Mouse (Mus musculus) liver, embryonic 14.5 days (tissue): ENCODE measurements around the gene Olfr90. TPM values are rescaled to one million over a fixed set of nuclear protein-coding genes. Genes with fewer than 3 reads are reported as not detected.

Experiments used
- ATAC-seq: fragments of 200-750 bp; cut with Nextera tagmentation; 2 replicates; pipeline ENCODE4 v1.8.0; 2017; ENCODE audit warnings: moderate number of reproducible peaks, mild to moderate bottlenecking, moderate library complexity; ENCODE audit not compliant: insufficient read depth
- DNase-seq, 3 experiments: peaks; one replicate each; pipeline ENCODE4 v3.0.0-alpha.2; 2012 to 2013; ENCODE audit warnings: low read depth in 3 of 3, low spot score in 3 of 3
- H3K27ac ChIP-seq: fragments of 300-500 bp; sonication (generic); 2 replicates; pipeline ENCODE4 v1.5.1; 2014; ENCODE audit warnings: moderate library complexity, mild to moderate bottlenecking, control low read depth, inconsistent platforms
- H3K27me3 ChIP-seq: fragments of 300-500 bp; sonication (generic); 2 replicates; pipeline ENCODE4 v1.6.1; 2014; ENCODE audit warnings: mild to moderate bottlenecking, low read length, moderate library complexity; ENCODE audit not compliant: control insufficient read depth, insufficient read depth
- H3K36me3 ChIP-seq: fragments of 300-500 bp; sonication (generic); replicated peaks from 2 replicates; pipeline ENCODE4 v1.6.1; 2014; ENCODE audit warnings: low read depth; ENCODE audit not compliant: control insufficient read depth, insufficient read depth
- H3K4me1 ChIP-seq, 2 experiments: fragments of 200-500 bp in 1 of 2; fragments of 300-500 bp in 1 of 2; sonication (generic) in 1 of 2; replicated peaks; 2 replicates each; pipeline ENCODE4 v1.6.1; 2012 to 2014; ENCODE audit warnings: antibody characterized with exemption in 1 of 2, inconsistent platforms in 1 of 2, low read length in 1 of 2; ENCODE audit not compliant: control insufficient read depth in 2 of 2, insufficient read depth in 2 of 2
- H3K4me2 ChIP-seq: fragments of 300-500 bp; sonication (generic); 2 replicates; pipeline ENCODE4 v1.6.1; 2014; ENCODE audit warnings: low read depth, mild to moderate bottlenecking, control low read depth, moderate library complexity
- H3K4me3 ChIP-seq, 2 experiments: fragments of 200-500 bp in 1 of 2; fragments of 300-500 bp in 1 of 2; sonication (generic) in 1 of 2; 2 replicates each; pipeline ENCODE4 v1.5.1; 2012 to 2014; ENCODE audit warnings: low read depth in 2 of 2, low read length in 2 of 2, mild to moderate bottlenecking in 2 of 2, control low read depth in 1 of 2, inconsistent platforms in 1 of 2, moderate library complexity in 1 of 2; ENCODE audit not compliant: insufficient read depth in 1 of 2
- H3K9ac ChIP-seq: fragments of 300-500 bp; sonication (generic); replicated peaks from 2 replicates; pipeline ENCODE4 v1.6.1; 2014; ENCODE audit warnings: mild to moderate bottlenecking, control low read depth, moderate library complexity
- H3K9me3 ChIP-seq: fragments of 300-500 bp; sonication (generic); 2 replicates; pipeline ENCODE4 v1.6.1; 2016; ENCODE audit warnings: low read length, mixed read lengths; ENCODE audit not compliant: control insufficient read depth
- CTCF ChIP-seq: IDR thresholded peaks from 2 replicates; pipeline ENCODE4 v1.5.1; 2016; ENCODE audit warnings: antibody characterized with exemption, low read depth, control low read depth
- EP300 ChIP-seq: IDR thresholded peaks from 2 replicates; pipeline ENCODE4 v1.6.1; 2016; ENCODE audit warnings: antibody characterized with exemption, low read depth
- WGBS: fragments of 180-500 bp; shearing (Covaris S2); extraction: QIAGEN DNeasy Blood & Tissue Kit; methylation state at CpG from one replicate; pipeline ENCODE4 v1.1.7; 2014; ENCODE audit not compliant: insufficient replicate concordance; 5-methylcytosine and 5-hydroxymethylcytosine counted together
- polyA plus RNA-seq, 2 experiments: library from polyadenylated mRNA; depleted of rRNA in 1 of 2; stranded (reverse) in 1 of 2; unstranded in 1 of 2; fragments of >200 nt; fragmentation: Nextera tagmentation in 1 of 2; extraction: Ambion mirVana in 1 of 2; gene quantifications; 2 replicates each; pipeline versions ENCODE4 v1.2.1 to v1.2.3; 2012 to 2014

Gene Olfr90
- polyA plus RNA-seq, 2 experiments = not detected

DNA sequence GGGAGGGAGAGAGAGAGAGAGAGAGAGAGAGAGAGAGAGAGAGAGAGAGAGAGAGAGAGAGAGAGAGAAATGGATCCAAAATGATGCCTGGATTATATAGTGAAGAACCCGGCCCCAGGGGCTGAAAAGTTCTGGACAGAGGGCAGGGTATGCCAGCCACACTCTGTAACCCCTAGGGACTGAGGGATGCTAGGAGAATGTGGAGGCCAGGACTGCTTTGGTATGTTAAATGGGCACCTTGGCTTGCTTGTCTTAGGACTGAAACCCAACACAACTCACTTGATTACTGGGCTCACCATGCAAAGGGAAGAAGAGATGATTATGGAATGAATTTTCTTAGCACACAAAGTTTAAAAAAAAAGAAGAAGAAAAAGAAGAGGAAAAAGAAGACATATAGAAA, 10.1 kb downstream of the Olfr90 start:
- TF ChIP-seq EP300 = no peak
- no peak for TF ChIP-seq CTCF
- 50% methylated on average over 1 of the region's 1 CpGs for WGBS
- ATAC-seq (no peak), DNase-seq (no peak)
- H3K27ac ChIP-seq = no peak overlapping the region
- H3K9ac ChIP-seq = no peak overlapping the region
- no peaks in the 10 kb centered on the region for H3K9me3 ChIP-seq
- H3K4me2 ChIP-seq = no peak overlapping the region
- H3K4me3 ChIP-seq = no peak overlapping the region
- H3K27me3 ChIP-seq = no peaks in the 10 kb centered on the region
- H3K4me1 ChIP-seq = no peaks in the 10 kb centered on the region
- no peaks in the 10 kb centered on the region for H3K36me3 ChIP-seq

DNA sequence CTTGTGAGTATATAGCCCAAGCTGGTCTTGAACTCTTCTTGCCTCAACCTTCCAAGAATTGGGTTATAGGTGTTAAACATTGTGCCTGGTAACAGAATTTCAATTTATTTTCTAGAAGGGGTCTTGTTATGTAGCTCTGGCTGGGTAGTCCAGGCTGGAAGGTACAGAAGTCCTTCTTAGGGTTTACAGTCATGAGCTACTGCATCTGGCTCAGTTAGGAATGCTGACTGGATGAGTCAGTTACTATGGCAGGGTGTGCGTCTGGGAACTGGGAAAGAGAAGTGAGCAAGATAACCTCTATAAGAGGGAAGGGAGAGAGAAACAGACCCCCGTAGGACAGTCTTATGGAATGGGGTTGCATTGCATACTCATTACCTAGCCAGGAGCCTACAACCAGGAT, 12.5 kb downstream of the Olfr90 start:
- H3K27ac ChIP-seq = no peak overlapping the region
- H3K9me3 ChIP-seq = no peaks in the 10 kb centered on the region
- DNase-seq (no peak), ATAC-seq (no peak)
- no peaks in the 10 kb centered on the region for H3K4me1 ChIP-seq
- no peaks in the 10 kb centered on the region for H3K36me3 ChIP-seq
- WGBS = 53% methylated on average over 2 of the region's 2 CpGs
- no peak overlapping the region for H3K9ac ChIP-seq
- TF ChIP-seq CTCF (no peak), EP300 (no peak)
- H3K4me2 ChIP-seq = no peak overlapping the region
- no peak overlapping the region for H3K4me3 ChIP-seq
- H3K27me3 ChIP-seq = no peaks in the 10 kb centered on the region

DNA sequence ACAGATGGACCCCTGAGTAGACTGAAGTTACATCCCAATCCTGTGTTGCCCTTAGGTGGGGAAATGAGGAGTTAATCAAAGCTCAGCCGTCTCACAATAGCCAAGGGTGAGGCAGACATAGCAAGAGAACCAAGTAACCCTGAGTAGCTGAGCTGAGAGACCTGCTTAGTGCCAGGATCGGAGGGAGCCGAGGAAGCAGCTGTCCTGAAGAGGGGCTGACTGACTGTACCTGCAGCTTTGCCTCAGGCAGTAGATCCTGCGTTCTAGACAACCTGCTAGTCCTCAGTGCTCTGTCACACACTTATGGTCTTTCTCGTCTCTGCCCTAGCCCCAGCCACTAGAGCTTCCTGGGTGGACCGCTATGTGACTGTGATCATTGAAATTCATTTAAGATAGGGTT, 13.1 kb downstream of the Olfr90 start:
- DNase-seq = no peak
- Histone ChIP-seq H3K27me3 (no peaks in the 10 kb centered on the region), H3K36me3 (no peaks in the 10 kb centered on the region), H3K9me3 (no peaks in the 10 kb centered on the region), H3K9ac (no peak overlapping the region), H3K4me3 (no peak overlapping the region), H3K27ac (no peak overlapping the region), H3K4me2 (no peak overlapping the region), H3K4me1 (no peaks in the 10 kb centered on the region)
- 73% methylated on average over 6 of the region's 6 CpGs for WGBS
- TF ChIP-seq CTCF = no peak
- no peak for TF ChIP-seq EP300
- ATAC-seq = no peak

DNA sequence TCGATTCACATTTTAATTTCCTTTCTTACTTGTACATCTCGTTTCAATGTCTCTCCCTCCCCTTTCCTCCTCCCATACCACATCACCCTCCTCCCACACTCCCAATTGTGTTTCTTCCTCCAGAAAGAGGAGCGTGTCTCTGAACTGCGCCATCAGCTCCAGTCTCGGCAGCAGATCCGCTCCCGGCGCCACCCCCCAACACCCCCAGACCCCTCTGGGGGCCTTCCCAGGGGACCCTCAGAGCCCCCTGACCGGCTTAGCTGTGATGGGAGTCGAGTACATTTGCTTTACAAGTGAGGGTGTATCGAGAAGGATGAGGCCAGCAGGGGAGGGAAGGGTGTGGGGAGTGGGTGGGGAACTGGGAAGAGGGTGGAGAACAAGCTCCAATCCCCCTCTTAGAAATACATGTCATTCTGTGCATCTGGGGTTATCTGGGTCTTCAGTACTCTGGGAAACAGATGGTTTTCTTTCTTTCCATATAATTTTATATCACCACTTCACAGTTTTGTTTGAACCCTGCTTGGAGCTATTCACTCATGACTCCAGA, 15.5 kb downstream of the Olfr90 start:
- no peak overlapping the region for H3K9ac ChIP-seq
- no peak overlapping the region for H3K4me2 ChIP-seq
- no peaks in the 10 kb centered on the region for H3K27me3 ChIP-seq
- H3K36me3 ChIP-seq = no peaks in the 10 kb centered on the region
- 59% methylated on average over 11 of the region's 11 CpGs for WGBS
- DNase-seq (no peak), ATAC-seq (no peak)
- no peaks in the 10 kb centered on the region for H3K4me1 ChIP-seq
- TF ChIP-seq EP300 (no peak), CTCF (no peak)
- H3K27ac ChIP-seq = no peak overlapping the region
- H3K4me3 ChIP-seq = no peak overlapping the region
- no peaks in the 10 kb centered on the region for H3K9me3 ChIP-seq

DNA sequence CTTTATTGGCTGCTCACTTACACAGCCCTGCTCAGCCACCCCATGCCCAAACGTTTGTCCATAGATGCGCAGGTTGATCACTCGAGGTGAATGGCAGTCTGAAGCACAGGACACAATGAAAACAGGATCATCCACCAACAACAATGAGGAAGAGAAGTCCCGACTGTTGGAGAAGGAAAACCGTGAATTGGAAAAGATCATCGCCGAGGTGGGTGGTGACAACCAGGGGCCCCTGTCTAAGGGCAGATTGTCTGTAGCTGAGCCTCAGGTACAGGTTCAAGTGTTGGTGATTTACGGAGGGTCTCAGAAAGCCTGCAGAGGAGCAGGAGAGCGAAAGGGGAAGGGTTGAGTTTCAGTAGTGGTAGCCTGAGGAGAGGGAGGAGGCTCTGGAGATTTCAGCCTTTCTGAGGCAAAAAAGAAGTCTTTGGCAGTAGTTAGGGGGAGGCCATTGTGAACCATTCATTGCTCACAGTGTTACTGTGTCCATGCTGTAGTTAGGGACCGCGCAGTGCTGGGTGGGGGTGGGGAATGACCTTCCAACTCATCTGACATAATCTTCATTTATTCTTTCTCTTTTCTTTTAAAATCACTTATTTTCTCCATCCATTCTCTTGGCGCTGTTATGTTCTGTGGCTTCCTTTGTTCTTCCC, 16.1 kb downstream of the Olfr90 start:
- Histone ChIP-seq H3K9me3 (no peaks in the 10 kb centered on the region), H3K27me3 (no peaks in the 10 kb centered on the region), H3K36me3 (no peaks in the 10 kb centered on the region), H3K4me2 (no peak overlapping the region), H3K4me1 (no peaks in the 10 kb centered on the region), H3K4me3 (no peak overlapping the region), H3K27ac (no peak overlapping the region), H3K9ac (no peak overlapping the region)
- ATAC-seq (no peak), DNase-seq (no peak)
- 63% methylated on average over 12 of the region's 12 CpGs for WGBS
- TF ChIP-seq CTCF = no peak
- no peak for TF ChIP-seq EP300
